Mouse (Mus musculus): ENCODE measurements around the gene Cyp2d26. TPM values are rescaled to one million over a fixed set of nuclear protein-coding genes. Genes with fewer than 3 reads are reported as not detected.

Gene Cyp2d26
- polyA plus RNA-seq, 1 experiment: not detected

Other genes starting within 250 kb of the Cyp2d26 start
- not detected for gene Cyp2d12, start 239.2 kb downstream of the Cyp2d26 start, polyA plus RNA-seq (2012; fragmentation: generic; extraction: Trizol)
- gene Cyp2d34, start 173.3 kb downstream of the Cyp2d26 start, polyA plus RNA-seq (2012; fragmentation: generic; extraction: Trizol): not detected
- gene Cyp2d40, start 30.1 kb downstream of the Cyp2d26 start, polyA plus RNA-seq (2012; fragmentation: generic; extraction: Trizol): not detected
- gene Tcf20, start 193.6 kb upstream of the Cyp2d26 start, polyA plus RNA-seq (2012; fragmentation: generic; extraction: Trizol): 11.1 TPM
- gene Nfam1, start 239.0 kb upstream of the Cyp2d26 start, polyA plus RNA-seq (2012; fragmentation: generic; extraction: Trizol): not detected